Mouse (Mus musculus): ENCODE measurements around the gene Glrx2.
"Not testable (repeated sequence)": the region's sequence is repeated elsewhere in the genome, so short reads cannot be mapped to it uniquely, and the experiment has no call there.

GRCm38 (mm10) chr1:143716038-143716437, at the start of gene Glrx2:
- TF ChIP-seq CTCF (IDR thresholded peaks at IDR 0.05; ENCODE audit: low read depth, low read length); POLR2A (IDR thresholded peaks at IDR 0.05; ENCODE audit: borderline replicate concordance, low read depth, low read length): not testable (repeated sequence)

All from bone marrow macrophage, adult 2 months (primary cell).